Mouse (Mus musculus) heart, embryonic 13.5 days (tissue): ENCODE results near the gene Nyap1. TPM values are rescaled to one million over a fixed set of nuclear protein-coding genes. Genes with fewer than 3 reads are reported as not detected.
"Not testable (repeated sequence)": the region's sequence is repeated elsewhere in the genome, so short reads cannot be mapped to it uniquely, and the experiment has no call there.

ENCODE experiments used
- ATAC-seq: fragments of 200-750 bp; cut with Nextera tagmentation; 2 replicates; pipeline ENCODE4 v1.8.0; 2017; ENCODE audit warnings: moderate TSS enrichment; ENCODE audit not compliant: insufficient number of reproducible peaks, low FRiP score, low TSS enrichment; ENCODE audit errors: extremely low read depth
- H3K27ac ChIP-seq: fragments of 300-500 bp; sonication (generic); replicated peaks from 2 replicates; pipeline ENCODE4 v1.5.1; 2015; ENCODE audit warnings: moderate library complexity, mild to moderate bottlenecking, inconsistent platforms
- H3K27me3 ChIP-seq: fragments of 300-500 bp; sonication (generic); replicated peaks from 2 replicates; pipeline ENCODE4 v1.6.1; 2015; ENCODE audit warnings: mild to moderate bottlenecking, inconsistent platforms
- H3K36me3 ChIP-seq: fragments of 300-500 bp; sonication (generic); 2 replicates; pipeline ENCODE4 v1.6.1; 2015; ENCODE audit warnings: mild to moderate bottlenecking, inconsistent platforms
- H3K4me1 ChIP-seq: fragments of 300-500 bp; sonication (generic); 2 replicates; pipeline ENCODE4 v1.6.1; 2015; ENCODE audit warnings: inconsistent platforms
- H3K4me2 ChIP-seq: fragments of 300-500 bp; sonication (generic); 2 replicates; pipeline ENCODE4 v1.6.1; 2015; ENCODE audit warnings: inconsistent platforms, mild to moderate bottlenecking, moderate library complexity
- H3K4me3 ChIP-seq: fragments of 300-500 bp; sonication (generic); 2 replicates; pipeline ENCODE4 v1.5.1; 2015; ENCODE audit warnings: moderate library complexity, mild to moderate bottlenecking, inconsistent platforms
- H3K9ac ChIP-seq: fragments of 300-500 bp; sonication (generic); 2 replicates; pipeline ENCODE4 v1.6.1; 2015; ENCODE audit warnings: inconsistent platforms, mild to moderate bottlenecking, moderate library complexity
- H3K9me3 ChIP-seq: fragments of 300-500 bp; sonication (generic); 2 replicates; pipeline ENCODE4 v1.6.1; 2016; ENCODE audit warnings: inconsistent platforms
- WGBS: fragments of 180-500 bp; shearing (Covaris S2); methylation state at CpG from one replicate; pipeline ENCODE4 v1.1.7; 2015; ENCODE audit warnings: mixed read lengths; 5-methylcytosine and 5-hydroxymethylcytosine counted together
- polyA plus RNA-seq: library from polyadenylated mRNA; unstranded; fragments of >200 nt; fragmentation: Nextera tagmentation; extraction: Ambion mirVana; gene quantifications from 2 replicates; pipeline ENCODE4 v1.2.1, GENCODE M21; 2015

The Nyap1 gene
- polyA plus RNA-seq, 1 experiment from 2014 or later: 1.5 TPM

DNA sequence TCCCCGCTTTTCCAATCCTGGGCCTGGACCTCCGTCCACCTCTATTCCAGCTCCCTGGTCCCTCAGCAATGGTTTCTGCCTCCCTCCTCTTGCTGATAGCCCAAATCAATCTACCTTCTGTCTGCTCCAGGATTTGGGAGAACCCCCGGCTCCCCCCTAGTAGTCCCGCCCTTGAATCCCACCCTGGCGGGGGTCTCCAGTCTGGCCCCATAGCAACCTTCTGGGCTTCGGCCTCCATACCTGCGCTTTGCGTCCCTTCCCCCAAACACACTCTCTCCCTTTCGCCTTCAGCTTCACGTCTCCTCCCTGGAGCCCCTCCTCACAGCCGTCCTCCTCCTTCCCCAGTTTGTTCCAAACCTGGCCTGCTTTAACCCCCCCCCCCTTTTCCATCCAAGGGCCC is 901 bp downstream of the Nyap1 start:
- peak overlapping the region; percentile 91 for H3K4me2 ChIP-seq
- H3K36me3 ChIP-seq: peaks cover 16% of the 10 kb centered on the region
- H3K4me3 ChIP-seq: peak overlapping the region; percentile 66
- peak overlapping the region; percentile 81 for H3K9ac ChIP-seq
- no peaks in the 10 kb centered on the region for H3K9me3 ChIP-seq
- no peak for ATAC-seq
- H3K4me1 ChIP-seq: peaks cover 37% of the 10 kb centered on the region
- WGBS: 13% methylated on average over 11 of the region's 11 CpGs
- no peaks in the 10 kb centered on the region for H3K27me3 ChIP-seq
- H3K27ac ChIP-seq: no peak overlapping the region

DNA sequence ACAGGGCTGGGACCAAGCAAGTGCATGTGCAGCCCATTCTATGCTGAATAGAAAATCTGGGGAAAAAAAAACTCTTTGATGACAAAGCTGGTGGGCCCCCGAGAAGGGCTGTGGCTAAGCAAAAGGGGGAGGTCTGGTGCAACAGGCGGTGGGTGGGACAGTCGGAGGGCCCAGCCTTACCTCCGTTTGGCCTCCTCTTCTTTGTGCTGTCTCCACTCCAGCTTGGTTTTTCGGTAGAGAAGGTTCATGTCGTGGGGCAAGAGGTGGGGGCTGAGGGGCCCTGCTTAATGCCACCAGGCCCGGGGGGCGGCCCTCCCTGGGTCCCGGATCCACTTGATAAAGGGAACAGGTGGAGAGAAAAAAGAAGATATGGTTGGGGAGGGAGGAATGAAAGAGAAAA is 1.9 kb downstream of the Nyap1 start:
- Histone ChIP-seq H3K4me2 (0 out of 2 replicates have a peak overlapping the region, but pooled peaks have one; percentile 91), H3K4me1 (peaks cover 36% of the 10 kb centered on the region), H3K9ac (peak overlapping the region; percentile 81), H3K4me3 (no peak overlapping the region), H3K36me3 (peaks cover 26% of the 10 kb centered on the region), H3K9me3 (no peaks in the 10 kb centered on the region), H3K27ac (no peak overlapping the region), H3K27me3 (no peaks in the 10 kb centered on the region)
- WGBS: 75% methylated on average over 9 of the region's 9 CpGs
- no peak for ATAC-seq

DNA sequence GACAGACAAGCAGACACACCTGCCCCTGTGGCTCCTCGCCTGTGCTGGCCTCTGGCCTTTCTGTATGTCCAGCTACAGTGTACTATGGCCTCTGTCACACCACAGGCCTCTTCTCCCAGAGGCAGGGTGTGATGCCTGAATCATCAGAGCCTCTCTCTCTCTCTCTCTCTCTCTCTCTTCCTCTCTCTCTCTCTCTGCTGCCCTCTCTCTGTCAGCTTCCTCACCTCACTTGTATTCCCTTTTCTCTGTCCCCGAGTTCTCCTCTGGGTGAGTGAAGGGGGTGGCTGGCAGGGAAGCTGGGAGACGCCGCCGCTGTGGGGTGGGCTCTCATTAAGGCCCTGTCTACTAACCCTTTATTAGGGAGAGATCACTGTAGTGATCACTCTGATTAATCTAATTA is 2.9 kb downstream of the Nyap1 start:
- 0 out of 2 replicates have a peak overlapping the region, but pooled peaks have one; percentile 81 for H3K9ac ChIP-seq
- no peak for ATAC-seq
- no peaks in the 10 kb centered on the region for H3K9me3 ChIP-seq
- H3K36me3 ChIP-seq: peaks cover 28% of the 10 kb centered on the region
- no peak overlapping the region for H3K4me2 ChIP-seq
- no peak overlapping the region for H3K27ac ChIP-seq
- no peaks in the 10 kb centered on the region for H3K27me3 ChIP-seq
- 46% methylated on average over 5 of the region's 5 CpGs for WGBS
- no peak overlapping the region for H3K4me3 ChIP-seq
- peaks cover 40% of the 10 kb centered on the region for H3K4me1 ChIP-seq

DNA sequence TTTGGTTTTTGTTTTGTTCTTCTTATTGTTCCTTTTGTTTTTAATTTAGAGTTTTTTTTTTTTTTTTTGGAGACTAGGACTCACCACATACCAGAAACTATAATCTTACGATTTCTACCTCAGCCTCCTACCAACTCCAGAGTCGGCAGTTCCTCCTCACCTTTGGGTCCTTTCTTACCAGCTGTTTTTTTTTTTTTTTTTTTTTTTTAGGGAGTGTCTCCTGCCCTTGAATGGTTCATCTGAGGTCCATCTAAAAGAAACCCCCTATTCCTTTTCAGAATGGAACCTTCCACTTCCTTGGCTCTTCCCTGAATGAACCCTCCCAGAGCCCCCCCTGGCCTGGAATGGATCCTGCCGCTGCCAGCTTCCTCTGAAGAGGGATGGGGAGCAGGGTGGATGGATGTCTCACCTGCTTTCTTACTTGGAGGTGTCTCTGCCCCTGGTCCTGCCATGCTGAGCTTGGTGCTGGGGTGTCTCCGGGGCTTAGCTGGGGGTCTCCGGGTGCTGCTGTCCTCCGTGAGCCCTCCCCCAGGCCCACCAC is 3.9 kb downstream of the Nyap1 start:
- no peaks in the 10 kb centered on the region for H3K9me3 ChIP-seq
- ATAC-seq: no peak
- no peak overlapping the region for H3K4me3 ChIP-seq
- no peak overlapping the region for H3K9ac ChIP-seq
- no peaks in the 10 kb centered on the region for H3K27me3 ChIP-seq
- peaks cover 40% of the 10 kb centered on the region for H3K4me1 ChIP-seq
- H3K27ac ChIP-seq: no peak overlapping the region
- 86% methylated on average over 6 of the region's 6 CpGs for WGBS
- H3K4me2 ChIP-seq: no peak overlapping the region
- H3K36me3 ChIP-seq: peaks cover 38% of the 10 kb centered on the region

DNA sequence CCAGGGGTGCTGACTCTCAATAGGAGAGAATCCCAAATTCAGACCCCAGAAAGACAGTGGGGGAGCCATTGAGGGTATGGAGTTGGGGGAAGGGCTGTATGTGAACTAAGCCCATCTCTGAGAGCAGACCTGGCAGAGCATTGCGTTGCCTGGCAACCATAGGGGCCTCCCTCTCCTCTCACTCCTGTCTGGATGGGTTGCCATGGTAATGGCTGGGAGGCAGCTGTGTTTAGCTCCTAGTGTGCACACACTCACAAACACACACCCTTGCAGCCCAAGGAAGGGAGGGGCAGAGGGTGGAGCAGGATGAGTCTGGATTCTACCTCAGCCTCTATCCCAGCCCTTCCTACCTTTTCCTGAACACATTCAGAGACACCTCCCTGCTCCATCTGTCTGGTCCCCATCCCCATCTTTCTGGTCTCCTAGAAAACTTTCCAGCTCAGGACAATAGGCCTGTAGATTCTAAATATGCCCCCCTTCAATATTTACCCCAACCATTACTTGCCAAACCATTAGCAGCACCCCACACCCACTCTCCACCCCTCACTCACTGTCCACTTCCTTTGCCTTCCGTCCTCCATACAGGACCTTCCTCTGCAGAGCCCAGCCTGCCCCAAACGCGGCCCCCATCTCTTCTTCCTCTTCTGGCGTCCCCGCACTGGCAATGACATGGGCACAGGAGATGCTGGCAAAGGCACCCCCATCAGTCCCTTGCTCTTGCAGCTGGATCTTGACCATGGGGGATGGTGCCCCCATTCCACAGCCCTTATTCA is 6.9 kb downstream of the Nyap1 start:
- Histone ChIP-seq H3K27ac (no peak overlapping the region), H3K4me2 (no peak overlapping the region), H3K4me3 (no peak overlapping the region), H3K36me3 (peaks cover 41% of the 10 kb centered on the region), H3K9ac (no peak overlapping the region), H3K4me1 (peaks cover 21% of the 10 kb centered on the region), H3K27me3 (0 out of 2 replicates have a peak, but pooled peaks cover 4% of the 10 kb centered on the region), H3K9me3 (no peaks in the 10 kb centered on the region)
- 74% methylated on average over 6 of the region's 6 CpGs for WGBS
- no peak for ATAC-seq

DNA sequence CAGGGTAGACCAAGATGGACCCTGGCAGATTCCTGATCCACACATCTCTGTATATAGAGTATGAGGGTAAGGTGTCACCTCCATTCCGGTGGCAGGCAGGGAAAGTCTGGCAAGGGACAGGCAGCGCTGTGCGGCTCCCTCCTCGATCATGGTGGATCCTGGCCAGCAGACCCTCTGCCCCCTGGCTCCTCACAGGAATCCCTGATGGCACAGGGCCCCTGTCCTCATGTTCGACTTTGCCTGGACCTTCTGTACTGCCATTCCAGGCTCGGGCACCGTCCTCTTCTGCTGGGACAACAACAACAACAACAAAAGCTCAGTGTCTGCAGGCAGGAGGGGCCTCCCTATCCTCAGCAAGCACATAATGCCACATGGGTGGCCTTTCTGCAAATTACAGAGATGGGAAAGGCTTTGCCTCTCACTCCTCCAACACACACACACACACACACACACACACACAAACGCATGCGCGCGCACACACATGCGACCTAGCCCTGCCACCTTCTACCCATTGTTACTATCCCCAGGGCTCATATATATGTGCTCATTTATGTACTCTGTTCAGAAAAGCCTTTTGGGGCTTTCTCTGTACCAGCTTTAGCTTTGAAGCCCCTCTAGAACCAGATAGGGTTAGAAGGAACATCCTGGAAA is 7.6 kb downstream of the Nyap1 start:
- H3K27me3 ChIP-seq: 0 out of 2 replicates have a peak, but pooled peaks cover 4% of the 10 kb centered on the region
- WGBS: 86% methylated on average over 12 of the region's 12 CpGs

DNA sequence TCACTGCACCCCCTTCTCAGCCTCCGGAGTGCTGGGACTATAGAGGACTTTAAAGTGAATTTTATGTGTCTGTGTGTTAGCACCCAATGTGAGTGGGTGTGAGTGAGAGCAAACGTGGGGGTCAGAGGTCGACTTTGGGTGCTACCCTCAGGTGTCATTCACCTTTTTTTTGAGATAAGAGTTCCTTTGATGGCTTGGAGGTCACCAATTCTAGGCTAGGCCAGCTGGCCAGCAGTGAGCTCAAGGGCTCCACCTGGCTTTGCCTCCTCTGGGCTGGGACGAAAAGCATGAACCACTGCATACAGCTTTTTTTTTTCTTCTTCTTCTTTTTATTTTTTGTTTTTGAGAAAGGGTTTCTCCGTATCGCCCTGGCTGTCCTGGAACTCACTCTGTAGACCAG is 14.6 kb downstream of the Nyap1 start:
- Histone ChIP-seq H3K9ac (no peak overlapping the region), H3K4me3 (no peak overlapping the region), H3K4me2 (no peak overlapping the region), H3K27ac (no peak overlapping the region), H3K9me3 (no peaks in the 10 kb centered on the region), H3K36me3 (no peaks in the 10 kb centered on the region; the same call in 1 of the 2 replicates), H3K4me1 (no peaks in the 10 kb centered on the region), H3K27me3 (peaks cover 19% of the 10 kb centered on the region)
- no peak for ATAC-seq
- WGBS: 60% methylated on average over 6 of the region's 6 CpGs

More for the DNA sequence above, 7.6 kb downstream of the Nyap1 start:
- H3K4me1 ChIP-seq: peaks cover 14% of the 10 kb centered on the region
- H3K9me3 ChIP-seq: no peaks in the 10 kb centered on the region
- H3K4me2 ChIP-seq: no peak overlapping the region
- ATAC-seq: no peak
- no peak overlapping the region for H3K27ac ChIP-seq
- no peak overlapping the region for H3K9ac ChIP-seq
- H3K4me3 ChIP-seq: no peak overlapping the region
- H3K36me3 ChIP-seq: peaks cover 41% of the 10 kb centered on the region

DNA sequence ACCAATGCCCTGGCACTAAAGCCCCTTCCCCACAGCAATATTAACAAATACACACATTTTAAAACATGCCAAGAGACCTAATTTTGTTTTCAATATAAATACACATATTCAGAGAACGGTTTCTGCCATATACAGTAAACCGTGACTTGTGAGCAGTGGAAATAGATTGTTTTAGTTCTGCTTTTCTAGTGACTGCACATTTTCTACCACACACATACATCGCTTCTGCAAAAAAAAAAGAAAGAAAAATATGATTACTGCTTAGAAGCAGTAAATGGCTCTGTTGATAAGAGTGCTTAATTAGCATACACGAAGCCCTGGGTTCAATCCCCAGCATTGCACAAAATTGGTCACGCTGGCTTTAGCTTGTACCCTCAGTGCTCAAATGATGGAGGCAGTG is 17.6 kb downstream of the Nyap1 start:
- H3K4me2 ChIP-seq: no peak overlapping the region
- H3K36me3 ChIP-seq: no peaks in the 10 kb centered on the region
- peaks cover 13% of the 10 kb centered on the region for H3K4me1 ChIP-seq
- ATAC-seq: no peak
- H3K9me3 ChIP-seq: no peaks in the 10 kb centered on the region
- H3K27ac ChIP-seq: no peak overlapping the region
- no peak overlapping the region for H3K4me3 ChIP-seq
- peaks cover 15% of the 10 kb centered on the region for H3K27me3 ChIP-seq
- H3K9ac ChIP-seq: no peak overlapping the region
- 81% methylated on average over 5 of the region's 5 CpGs for WGBS

DNA sequence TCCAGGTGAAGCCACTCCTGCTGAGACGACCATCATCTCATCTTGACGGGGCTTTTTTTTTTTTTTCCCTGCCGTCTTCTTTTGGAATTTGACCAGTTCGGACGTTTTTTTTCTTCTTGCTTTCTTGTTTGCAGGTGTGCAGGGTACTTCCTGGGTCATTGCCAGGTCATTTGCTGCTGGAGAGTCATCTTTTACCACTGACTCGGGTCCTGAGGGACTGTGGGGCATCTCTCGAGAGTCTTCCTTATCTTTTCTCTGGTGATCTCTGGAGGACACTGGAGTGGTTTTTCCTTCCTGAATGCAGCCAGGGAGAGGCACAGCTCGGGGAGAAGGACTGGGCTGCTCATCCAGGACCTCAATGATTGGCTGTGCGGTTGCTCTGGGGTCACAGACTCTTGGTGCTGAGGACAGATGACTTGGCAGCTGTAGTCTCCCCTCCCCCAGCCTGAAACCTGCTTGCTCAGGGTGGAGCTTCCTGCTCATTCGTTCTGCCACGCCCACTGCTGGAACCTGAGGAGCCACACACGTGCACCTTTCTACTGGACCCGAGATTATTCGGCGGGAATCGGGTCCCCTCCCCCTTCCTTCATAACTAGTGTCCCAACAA is 20.7 kb downstream of the Nyap1 start:
- peak overlapping the region; percentile 63 for H3K4me2 ChIP-seq
- H3K9me3 ChIP-seq, H3K27ac ChIP-seq, H3K36me3 ChIP-seq: not testable (repeated sequence)
- H3K4me1 ChIP-seq: peaks cover 21% of the 10 kb centered on the region
- peak; percentile 56; the same call in 1 of the 2 replicates for ATAC-seq
- H3K9ac ChIP-seq: 0 out of 2 replicates have a peak overlapping the region, but pooled peaks have one; percentile 24
- H3K27me3 ChIP-seq: peaks cover 15% of the 10 kb centered on the region
- peak overlapping the region; percentile 27; the same call in 1 of the 2 replicates for H3K4me3 ChIP-seq
- WGBS: 11% methylated on average over 11 of the region's 16 CpGs

DNA sequence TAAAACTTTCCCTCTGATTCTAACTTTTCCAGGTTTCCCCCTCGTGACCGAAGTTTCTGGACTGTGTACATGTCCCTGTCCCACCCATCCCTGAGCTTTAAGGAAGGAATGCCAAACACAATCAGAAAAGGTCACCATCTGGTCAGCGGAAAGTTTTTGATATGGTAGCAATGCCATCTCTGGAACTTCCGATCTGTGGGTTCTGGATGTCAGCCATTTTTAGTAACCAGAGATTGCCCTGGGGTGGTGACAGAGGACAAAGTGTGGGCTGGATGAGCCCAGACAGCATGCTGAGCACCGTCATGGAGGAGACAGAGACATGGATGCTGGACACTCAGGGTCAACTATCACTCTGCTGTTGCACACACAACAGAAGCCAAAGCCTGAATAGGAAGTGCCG is 22.3 kb downstream of the Nyap1 start:
- no peak overlapping the region for H3K9ac ChIP-seq
- no peak overlapping the region for H3K4me3 ChIP-seq
- WGBS: 27% methylated on average over 6 of the region's 6 CpGs
- H3K4me2 ChIP-seq: peak overlapping the region; percentile 10
- no peak for ATAC-seq
- H3K9me3 ChIP-seq: no peaks in the 10 kb centered on the region
- H3K27ac ChIP-seq: peak overlapping the region; percentile 34
- H3K36me3 ChIP-seq: no peaks in the 10 kb centered on the region
- H3K4me1 ChIP-seq: peaks cover 21% of the 10 kb centered on the region
- peaks cover 15% of the 10 kb centered on the region for H3K27me3 ChIP-seq
